Mouse (Mus musculus) midbrain, embryonic 15.5 days (tissue): ENCODE measurements around the gene Klhl29. TPM values are rescaled to one million over a fixed set of nuclear protein-coding genes. Genes with fewer than 3 reads are reported as not detected.
"Not testable (repeated sequence)": the region's sequence is repeated elsewhere in the genome, so short reads cannot be mapped to it uniquely, and the experiment has no call there.

Experiments used
- ATAC-seq: fragments of 200-750 bp; cut with Nextera tagmentation; replicated peaks from 2 replicates; pipeline ENCODE4 v1.8.0; 2017; ENCODE audit warnings: moderate TSS enrichment
- H3K27ac ChIP-seq: fragments of 300-500 bp; sonication (generic); 2 replicates; pipeline ENCODE4 v1.5.1; 2015; ENCODE audit warnings: mild to moderate bottlenecking, inconsistent platforms
- H3K27me3 ChIP-seq: fragments of 300-500 bp; sonication (generic); replicated peaks from 2 replicates; pipeline ENCODE4 v1.6.1; 2015; ENCODE audit warnings: inconsistent platforms
- H3K36me3 ChIP-seq: fragments of 300-500 bp; sonication (generic); replicated peaks from 2 replicates; pipeline ENCODE4 v1.6.1; 2015; ENCODE audit warnings: inconsistent platforms
- H3K4me1 ChIP-seq: fragments of 300-500 bp; sonication (generic); 2 replicates; pipeline ENCODE4 v1.6.1; 2015; ENCODE audit warnings: inconsistent platforms
- H3K4me2 ChIP-seq: fragments of 300-500 bp; sonication (generic); 2 replicates; pipeline ENCODE4 v1.6.1; 2015; ENCODE audit warnings: inconsistent platforms, mild to moderate bottlenecking, moderate library complexity
- H3K4me3 ChIP-seq: fragments of 300-500 bp; sonication (generic); 2 replicates; pipeline ENCODE4 v1.5.1; 2015; ENCODE audit warnings: mild to moderate bottlenecking, inconsistent platforms
- H3K9ac ChIP-seq: fragments of 300-500 bp; sonication (generic); 2 replicates; pipeline ENCODE4 v1.6.1; 2015; ENCODE audit warnings: mild to moderate bottlenecking, inconsistent platforms
- H3K9me3 ChIP-seq: fragments of 300-500 bp; sonication (generic); 2 replicates; pipeline ENCODE4 v1.6.1; 2016; ENCODE audit warnings: inconsistent platforms
- WGBS: fragments of 180-500 bp; shearing (Covaris S2); methylation state at CpG from one replicate; pipeline ENCODE4 v1.1.7; 2015; ENCODE audit warnings: mixed read lengths; 5-methylcytosine and 5-hydroxymethylcytosine counted together
- polyA plus RNA-seq: library from polyadenylated mRNA; unstranded; fragments of >200 nt; fragmentation: Nextera tagmentation; extraction: Ambion mirVana; gene quantifications from 2 replicates; pipeline ENCODE4 v1.2.1, GENCODE M21; 2015

The Klhl29 gene
- polyA plus RNA-seq, 1 experiment from 2014 or later: 5.2 TPM

GRCm38 (mm10) chr12:5350491-5351285, 24.8 kb downstream of the Klhl29 start:
- Histone ChIP-seq H3K27ac (no peak overlapping the region), H3K4me1 (peaks cover 7% of the 10 kb centered on the region; the same call in 1 of the 2 replicates), H3K9me3 (no peaks in the 10 kb centered on the region), H3K36me3 (no peaks in the 10 kb centered on the region), H3K9ac (no peak overlapping the region), H3K4me2 (no peak overlapping the region), H3K4me3 (no peak overlapping the region), H3K27me3 (no peaks in the 10 kb centered on the region)
- no peak for ATAC-seq
- WGBS: 87% methylated on average over 11 of the region's 11 CpGs

GRCm38 (mm10) chr12:5345088-5345487, 30.4 kb downstream of the Klhl29 start:
- no peak overlapping the region for H3K9ac ChIP-seq
- H3K27me3 ChIP-seq: no peaks in the 10 kb centered on the region
- no peak overlapping the region for H3K27ac ChIP-seq
- no peaks in the 10 kb centered on the region for H3K9me3 ChIP-seq
- ATAC-seq: no peak
- no peak overlapping the region for H3K4me2 ChIP-seq
- no peak overlapping the region for H3K4me3 ChIP-seq
- no peaks in the 10 kb centered on the region for H3K4me1 ChIP-seq
- WGBS: 94% methylated on average over 6 of the region's 6 CpGs
- no peaks in the 10 kb centered on the region for H3K36me3 ChIP-seq

- H3K9me3 ChIP-seq, H3K4me3 ChIP-seq, ATAC-seq, H3K27ac ChIP-seq, H3K4me1 ChIP-seq, H3K9ac ChIP-seq, H3K36me3 ChIP-seq, H3K27me3 ChIP-seq, H3K4me2 ChIP-seq: not testable (repeated sequence)
- WGBS: 95% methylated on average over 6 of the region's 7 CpGs
These were observed 31.0 kb downstream of the Klhl29 start for GRCm38 (mm10) chr12:5344457-5344856.

- no peaks in the 10 kb centered on the region for H3K27me3 ChIP-seq
- no peak overlapping the region for H3K4me2 ChIP-seq
- H3K4me3 ChIP-seq: no peak overlapping the region
- no peaks in the 10 kb centered on the region for H3K36me3 ChIP-seq
- peaks cover 13% of the 10 kb centered on the region for H3K4me1 ChIP-seq
- no peak for ATAC-seq
- no peak overlapping the region for H3K27ac ChIP-seq
- no peaks in the 10 kb centered on the region for H3K9me3 ChIP-seq
- 90% methylated on average over 6 of the region's 6 CpGs for WGBS
- no peak overlapping the region for H3K9ac ChIP-seq
These were observed 35.3 kb downstream of the Klhl29 start for GRCm38 (mm10) chr12:5340151-5340603.

GRCm38 (mm10) chr12:5336927-5337712, 38.4 kb downstream of the Klhl29 start:
- no peaks in the 10 kb centered on the region for H3K36me3 ChIP-seq
- WGBS: 20% methylated on average over 8 of the region's 8 CpGs
- H3K27ac ChIP-seq: no peak overlapping the region
- no peak overlapping the region for H3K9ac ChIP-seq
- H3K4me2 ChIP-seq: no peak overlapping the region
- no peaks in the 10 kb centered on the region for H3K27me3 ChIP-seq
- no peaks in the 10 kb centered on the region for H3K9me3 ChIP-seq
- H3K4me1 ChIP-seq: peaks cover 25% of the 10 kb centered on the region
- peak; percentile 22; the same call in 1 of the 2 replicates for ATAC-seq
- H3K4me3 ChIP-seq: no peak overlapping the region

GRCm38 (mm10) chr12:5336331-5336730, 39.2 kb downstream of the Klhl29 start:
- Histone ChIP-seq H3K27ac (no peak overlapping the region), H3K4me2 (no peak overlapping the region), H3K9me3 (no peaks in the 10 kb centered on the region), H3K4me1 (peaks cover 30% of the 10 kb centered on the region), H3K36me3 (no peaks in the 10 kb centered on the region), H3K4me3 (no peak overlapping the region), H3K27me3 (no peaks in the 10 kb centered on the region), H3K9ac (no peak overlapping the region)
- no peak for ATAC-seq
- 79% methylated on average over 6 of the region's 6 CpGs for WGBS

GRCm38 (mm10) chr12:5334956-5335355, 40.5 kb downstream of the Klhl29 start:
- WGBS: 68% methylated on average over 9 of the region's 9 CpGs
- no peak for ATAC-seq
- no peaks in the 10 kb centered on the region for H3K36me3 ChIP-seq
- H3K4me1 ChIP-seq: peaks cover 30% of the 10 kb centered on the region
- H3K27ac ChIP-seq: no peak overlapping the region
- H3K27me3 ChIP-seq: no peaks in the 10 kb centered on the region
- H3K9ac ChIP-seq: no peak overlapping the region
- no peak overlapping the region for H3K4me2 ChIP-seq
- no peaks in the 10 kb centered on the region for H3K9me3 ChIP-seq
- no peak overlapping the region for H3K4me3 ChIP-seq

GRCm38 (mm10) chr12:5334175-5334574, 41.3 kb downstream of the Klhl29 start:
- Histone ChIP-seq H3K4me2 (no peak overlapping the region), H3K36me3 (no peaks in the 10 kb centered on the region), H3K9ac (no peak overlapping the region), H3K27ac (no peak overlapping the region), H3K4me1 (peaks cover 30% of the 10 kb centered on the region), H3K27me3 (no peaks in the 10 kb centered on the region), H3K9me3 (no peaks in the 10 kb centered on the region), H3K4me3 (no peak overlapping the region)
- ATAC-seq: no peak
- WGBS: 86% methylated on average over 2 of the region's 2 CpGs

- Histone ChIP-seq H3K27ac (peak overlapping the region; percentile 10; the same call in 1 of the 2 replicates), H3K27me3 (no peaks in the 10 kb centered on the region), H3K9ac (no peak overlapping the region), H3K4me1 (peaks cover 22% of the 10 kb centered on the region), H3K9me3 (no peaks in the 10 kb centered on the region), H3K36me3 (no peaks in the 10 kb centered on the region), H3K4me2 (no peak overlapping the region), H3K4me3 (no peak overlapping the region)
- WGBS: 58% methylated on average over 13 of the region's 13 CpGs
- ATAC-seq: peak; percentile 19; the same call in 1 of the 2 replicates
These were observed 43.5 kb downstream of the Klhl29 start for GRCm38 (mm10) chr12:5331810-5332484.

GRCm38 (mm10) chr12:5330496-5331070, 44.9 kb downstream of the Klhl29 start:
- H3K4me1 ChIP-seq: peaks cover 17% of the 10 kb centered on the region
- ATAC-seq: no peak
- H3K27ac ChIP-seq: no peak overlapping the region
- H3K36me3 ChIP-seq: no peaks in the 10 kb centered on the region
- no peak overlapping the region for H3K4me2 ChIP-seq
- 78% methylated on average over 6 of the region's 6 CpGs for WGBS
- H3K9ac ChIP-seq: no peak overlapping the region
- H3K27me3 ChIP-seq: no peaks in the 10 kb centered on the region
- no peaks in the 10 kb centered on the region for H3K9me3 ChIP-seq
- no peak overlapping the region for H3K4me3 ChIP-seq

- no peak overlapping the region for H3K4me3 ChIP-seq
- no peak overlapping the region for H3K27ac ChIP-seq
- H3K27me3 ChIP-seq: no peaks in the 10 kb centered on the region
- H3K4me1 ChIP-seq: peaks cover 6% of the 10 kb centered on the region; the same call in 1 of the 2 replicates
- H3K9me3 ChIP-seq: no peaks in the 10 kb centered on the region
- H3K36me3 ChIP-seq: no peaks in the 10 kb centered on the region
- WGBS: 89% methylated on average over 9 of the region's 9 CpGs
- ATAC-seq: no peak
- H3K9ac ChIP-seq: no peak overlapping the region
- no peak overlapping the region for H3K4me2 ChIP-seq
These were observed 52.9 kb downstream of the Klhl29 start for GRCm38 (mm10) chr12:5322444-5323087.
